Mouse (Mus musculus): ENCODE data around the gene Nr1i2. TPM values are rescaled to one million over a fixed set of nuclear protein-coding genes. Genes with fewer than 3 reads are reported as not detected.

Gene Nr1i2
- polyA plus RNA-seq, 1 experiment from 2014 or later: not detected

DNA sequence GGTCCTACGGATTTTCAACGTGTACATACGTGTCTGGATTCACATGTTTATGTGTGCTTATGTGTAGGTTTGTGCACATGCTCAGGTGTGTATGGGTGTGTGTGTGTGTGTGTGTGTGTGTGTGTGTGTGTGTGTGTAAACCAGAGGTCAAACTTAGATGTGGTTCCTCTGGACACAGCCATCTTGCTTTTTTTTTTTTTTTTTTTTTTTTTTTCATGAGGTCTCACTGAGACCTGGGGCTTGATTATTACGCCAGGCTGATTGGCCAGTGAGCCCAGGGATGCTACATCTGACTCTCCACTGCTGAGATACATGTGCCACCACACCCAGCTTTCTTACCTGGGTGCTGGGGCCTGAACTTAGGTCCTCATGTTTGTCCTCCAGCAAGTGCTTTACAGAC, 24.5 kb upstream of the Nr1i2 start:
- no peak for ATAC-seq
- no peaks in the 10 kb centered on the region for H3K27me3 ChIP-seq (ENCODE audit: control insufficient read depth, insufficient read depth, low read depth, low read length)
- 97% methylated on average over 4 of the region's 4 CpGs for WGBS
- no peak overlapping the region for H3K9ac ChIP-seq (ENCODE audit: low read depth, low read length)
- no peaks in the 10 kb centered on the region for H3K4me1 ChIP-seq (ENCODE audit: control insufficient read depth, insufficient read depth, low read length)
- no peak overlapping the region for H3K27ac ChIP-seq (ENCODE audit: low read length)
- H3K4me3 ChIP-seq (ENCODE audit: low read depth, low read length): no peak overlapping the region
- no peak overlapping the region for H3K4me2 ChIP-seq (ENCODE audit: low read length)
- no peaks in the 10 kb centered on the region for H3K9me3 ChIP-seq (replicated peaks; ENCODE audit: control insufficient read depth, low read length, poor library complexity, severe bottlenecking)
- H3K36me3 ChIP-seq (ENCODE audit: control insufficient read depth, insufficient read depth, low read length): no peaks in the 10 kb centered on the region

DNA sequence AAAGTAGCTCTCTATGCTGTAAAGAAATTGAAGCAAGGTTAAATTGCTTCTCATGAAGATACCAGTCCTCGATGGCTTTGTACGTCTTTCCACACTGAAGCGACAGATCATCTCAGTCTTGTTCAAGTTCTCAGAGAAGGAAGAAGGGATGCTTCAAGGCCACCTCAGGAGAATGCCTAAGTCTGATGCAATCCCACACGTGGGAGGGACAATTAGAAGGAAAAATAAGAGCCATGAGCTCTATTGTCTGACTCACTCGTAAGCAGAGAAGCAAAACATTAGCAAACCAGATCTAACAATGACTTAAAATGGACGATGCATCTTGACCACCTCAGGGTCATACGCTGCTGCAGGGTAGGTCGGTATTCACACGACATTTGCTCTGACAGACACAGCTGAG, 23.9 kb upstream of the Nr1i2 start:
- Histone ChIP-seq H3K27me3 (ENCODE audit: control insufficient read depth, insufficient read depth, low read depth, low read length) (no peaks in the 10 kb centered on the region), H3K9me3 (replicated peaks; ENCODE audit: control insufficient read depth, low read length, poor library complexity, severe bottlenecking) (no peaks in the 10 kb centered on the region), H3K4me3 (ENCODE audit: low read depth, low read length) (no peak overlapping the region), H3K27ac (ENCODE audit: low read length) (no peak overlapping the region), H3K36me3 (ENCODE audit: control insufficient read depth, insufficient read depth, low read length) (no peaks in the 10 kb centered on the region), H3K4me1 (ENCODE audit: control insufficient read depth, insufficient read depth, low read length) (no peaks in the 10 kb centered on the region), H3K9ac (ENCODE audit: low read depth, low read length) (no peak overlapping the region), H3K4me2 (ENCODE audit: low read length) (no peak overlapping the region)
- ATAC-seq: no peak
- 78% methylated on average over 9 of the region's 9 CpGs for WGBS

DNA sequence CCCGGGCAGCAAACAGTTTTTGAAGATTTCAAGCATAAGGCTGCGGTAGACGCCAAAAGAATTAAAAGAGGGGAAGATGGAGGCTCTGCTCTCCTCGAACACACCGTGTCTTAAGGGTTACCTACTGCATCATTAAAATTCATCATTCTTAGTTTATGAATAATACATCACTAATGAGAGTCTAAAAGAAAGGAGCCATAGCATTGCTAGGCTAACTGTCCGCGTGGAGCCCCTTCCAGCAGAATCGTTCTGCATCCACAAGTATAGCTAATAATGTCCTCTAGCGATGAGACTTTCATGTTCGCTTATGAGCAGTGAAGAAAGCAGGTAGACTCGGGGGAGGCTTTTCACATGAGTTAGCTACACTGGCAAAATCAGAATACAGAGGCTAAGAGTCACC, 13.6 kb upstream of the Nr1i2 start:
- WGBS: 39% methylated on average over 11 of the region's 11 CpGs
- Histone ChIP-seq H3K9ac (ENCODE audit: low read depth, low read length) (no peak overlapping the region), H3K4me1 (ENCODE audit: control insufficient read depth, insufficient read depth, low read length) (peaks cover 11% of the 10 kb centered on the region), H3K4me2 (ENCODE audit: low read length) (peak overlapping the region; percentile 36), H3K27ac (ENCODE audit: low read length) (peak overlapping the region; percentile 60; the same call in 1 of the 2 replicates), H3K9me3 (replicated peaks; ENCODE audit: control insufficient read depth, low read length, poor library complexity, severe bottlenecking) (no peaks in the 10 kb centered on the region; the same call in 1 of the 2 replicates), H3K27me3 (ENCODE audit: control insufficient read depth, insufficient read depth, low read depth, low read length) (no peaks in the 10 kb centered on the region), H3K36me3 (ENCODE audit: control insufficient read depth, insufficient read depth, low read length) (no peaks in the 10 kb centered on the region), H3K4me3 (ENCODE audit: low read depth, low read length) (no peak overlapping the region; the same call in 1 of the 2 replicates)
- peak; percentile 79 for ATAC-seq

GRCm38 (mm10) chr16:38307651-38308050, 13.0 kb upstream of the Nr1i2 start:
- no peak for ATAC-seq
- Histone ChIP-seq H3K4me2 (ENCODE audit: low read length) (peak overlapping the region; percentile 36), H3K27ac (ENCODE audit: low read length) (peak overlapping the region; percentile 60), H3K9ac (ENCODE audit: low read depth, low read length) (0 out of 2 replicates have a peak overlapping the region, but pooled peaks have one; percentile 44), H3K9me3 (replicated peaks; ENCODE audit: control insufficient read depth, low read length, poor library complexity, severe bottlenecking) (no peaks in the 10 kb centered on the region; the same call in 1 of the 2 replicates), H3K27me3 (ENCODE audit: control insufficient read depth, insufficient read depth, low read depth, low read length) (no peaks in the 10 kb centered on the region), H3K36me3 (ENCODE audit: control insufficient read depth, insufficient read depth, low read length) (no peaks in the 10 kb centered on the region), H3K4me3 (ENCODE audit: low read depth, low read length) (no peak overlapping the region), H3K4me1 (ENCODE audit: control insufficient read depth, insufficient read depth, low read length) (peaks cover 11% of the 10 kb centered on the region)
- 29% methylated on average over 7 of the region's 7 CpGs for WGBS

DNA sequence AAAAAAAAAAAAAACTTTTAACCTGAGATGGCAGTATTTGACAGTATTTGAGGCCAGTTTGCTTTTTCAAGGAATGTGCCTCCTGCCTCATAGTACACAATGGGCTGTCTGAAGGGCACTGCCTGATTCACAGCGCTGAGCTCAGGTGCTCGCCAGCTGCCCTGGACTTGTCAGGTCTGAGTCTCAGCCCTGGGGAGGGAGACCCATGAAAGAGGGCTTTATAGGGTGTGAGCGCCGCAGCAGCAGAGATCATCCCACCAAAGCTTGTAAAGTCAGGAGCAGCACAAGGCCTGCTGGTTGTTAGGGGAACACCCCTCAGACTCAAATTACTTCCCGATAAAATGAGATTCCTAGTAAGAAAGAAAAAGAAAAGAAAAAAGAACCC, 12.6 kb upstream of the Nr1i2 start:
- H3K36me3 ChIP-seq (ENCODE audit: control insufficient read depth, insufficient read depth, low read length): no peaks in the 10 kb centered on the region
- peak overlapping the region; percentile 32; the same call in 1 of the 2 replicates for H3K27ac ChIP-seq (ENCODE audit: low read length)
- H3K27me3 ChIP-seq (ENCODE audit: control insufficient read depth, insufficient read depth, low read depth, low read length): no peaks in the 10 kb centered on the region
- ATAC-seq: no peak
- no peak overlapping the region for H3K4me2 ChIP-seq (ENCODE audit: low read length)
- H3K9me3 ChIP-seq (replicated peaks; ENCODE audit: control insufficient read depth, low read length, poor library complexity, severe bottlenecking): no peaks in the 10 kb centered on the region; the same call in 1 of the 2 replicates
- peaks cover 11% of the 10 kb centered on the region for H3K4me1 ChIP-seq (ENCODE audit: control insufficient read depth, insufficient read depth, low read length)
- no peak overlapping the region for H3K4me3 ChIP-seq (ENCODE audit: low read depth, low read length)
- 25% methylated on average over 5 of the region's 5 CpGs for WGBS
- H3K9ac ChIP-seq (ENCODE audit: low read depth, low read length): no peak overlapping the region

- Histone ChIP-seq H3K9ac (ENCODE audit: low read depth, low read length) (no peak overlapping the region), H3K36me3 (ENCODE audit: control insufficient read depth, insufficient read depth, low read length) (no peaks in the 10 kb centered on the region), H3K4me3 (ENCODE audit: low read depth, low read length) (no peak overlapping the region), H3K27ac (ENCODE audit: low read length) (0 out of 2 replicates have a peak overlapping the region, but pooled peaks have one; percentile 11), H3K4me1 (ENCODE audit: control insufficient read depth, insufficient read depth, low read length) (peaks cover 11% of the 10 kb centered on the region), H3K4me2 (ENCODE audit: low read length) (no peak overlapping the region), H3K27me3 (ENCODE audit: control insufficient read depth, insufficient read depth, low read depth, low read length) (no peaks in the 10 kb centered on the region), H3K9me3 (replicated peaks; ENCODE audit: control insufficient read depth, low read length, poor library complexity, severe bottlenecking) (no peaks in the 10 kb centered on the region; the same call in 1 of the 2 replicates)
- WGBS: 43% methylated on average over 18 of the region's 18 CpGs
- ATAC-seq: no peak
These were observed 12.1 kb upstream of the Nr1i2 start for GRCm38 (mm10) chr16:38306571-38307220.

DNA sequence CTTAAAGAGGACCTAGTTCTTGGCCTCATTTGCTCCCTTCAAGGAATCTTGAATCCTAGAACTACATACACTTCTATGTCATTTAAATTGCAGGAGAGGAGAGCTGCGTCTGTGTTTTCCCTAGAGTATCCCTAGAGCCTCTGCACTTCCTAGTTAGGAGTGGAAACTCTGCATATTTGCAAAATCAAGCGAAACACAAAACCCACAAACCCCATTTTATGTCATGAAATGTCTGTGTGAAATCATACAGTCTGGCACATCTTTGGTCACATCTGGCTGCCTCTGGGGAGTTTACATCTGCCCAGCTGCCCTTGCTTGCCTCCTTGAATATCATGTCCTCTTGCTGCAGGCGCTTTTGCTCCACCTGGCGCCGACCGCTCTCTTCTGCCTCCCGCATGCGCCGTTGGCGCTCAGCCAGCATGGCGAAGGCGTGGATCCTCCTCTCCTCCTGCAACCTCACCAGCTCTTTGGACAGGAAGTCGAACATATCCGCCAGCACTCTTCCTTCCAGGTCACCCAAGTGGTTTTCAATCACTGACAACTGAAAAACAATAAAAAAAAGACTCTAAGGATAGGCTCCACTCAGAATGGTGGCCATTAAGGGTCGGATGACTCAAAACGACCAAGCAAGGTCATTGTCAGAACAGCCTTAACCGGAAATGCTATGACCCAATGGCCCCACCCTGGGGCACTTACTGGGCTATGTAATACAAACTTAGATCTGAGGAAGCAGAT, 10.0 kb upstream of the Nr1i2 start:
- Histone ChIP-seq H3K36me3 (ENCODE audit: control insufficient read depth, insufficient read depth, low read length) (no peaks in the 10 kb centered on the region), H3K27ac (ENCODE audit: low read length) (no peak overlapping the region), H3K4me1 (ENCODE audit: control insufficient read depth, insufficient read depth, low read length) (peaks cover 11% of the 10 kb centered on the region), H3K27me3 (ENCODE audit: control insufficient read depth, insufficient read depth, low read depth, low read length) (no peaks in the 10 kb centered on the region), H3K9me3 (replicated peaks; ENCODE audit: control insufficient read depth, low read length, poor library complexity, severe bottlenecking) (no peaks in the 10 kb centered on the region; the same call in 1 of the 2 replicates), H3K4me3 (ENCODE audit: low read depth, low read length) (no peak overlapping the region), H3K9ac (ENCODE audit: low read depth, low read length) (no peak overlapping the region), H3K4me2 (ENCODE audit: low read length) (no peak overlapping the region)
- 84% methylated on average over 17 of the region's 17 CpGs for WGBS
- no peak for ATAC-seq

DNA sequence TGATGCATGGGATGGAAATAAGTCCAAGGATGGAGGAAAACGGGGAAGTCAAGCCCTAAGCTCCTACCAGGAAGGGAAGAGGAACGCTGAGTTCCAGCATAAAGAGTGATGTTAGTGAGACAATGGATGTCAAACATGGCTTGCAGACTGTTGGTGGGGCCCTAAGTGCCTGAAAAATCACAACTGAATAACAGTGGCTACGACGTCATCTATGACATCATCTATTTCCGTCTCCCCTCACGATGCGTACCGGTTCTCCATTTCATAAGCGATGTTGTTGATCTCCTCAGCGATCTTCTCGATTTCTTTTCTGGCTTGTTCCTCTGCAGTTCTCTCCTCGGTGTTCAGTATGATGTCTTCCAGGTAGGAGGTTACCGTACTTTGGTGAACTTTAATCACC, 7.7 kb upstream of the Nr1i2 start:
- Histone ChIP-seq H3K36me3 (ENCODE audit: control insufficient read depth, insufficient read depth, low read length) (no peaks in the 10 kb centered on the region), H3K9ac (ENCODE audit: low read depth, low read length) (no peak overlapping the region), H3K27ac (ENCODE audit: low read length) (no peak overlapping the region), H3K9me3 (replicated peaks; ENCODE audit: control insufficient read depth, low read length, poor library complexity, severe bottlenecking) (no peaks in the 10 kb centered on the region), H3K4me2 (ENCODE audit: low read length) (no peak overlapping the region), H3K4me1 (ENCODE audit: control insufficient read depth, insufficient read depth, low read length) (peaks cover 4% of the 10 kb centered on the region), H3K27me3 (ENCODE audit: control insufficient read depth, insufficient read depth, low read depth, low read length) (no peaks in the 10 kb centered on the region), H3K4me3 (ENCODE audit: low read depth, low read length) (no peak overlapping the region)
- ATAC-seq: no peak
- WGBS: 95% methylated on average over 13 of the region's 13 CpGs

- no peak for ATAC-seq
- H3K9ac ChIP-seq (ENCODE audit: low read depth, low read length): no peak overlapping the region
- no peak overlapping the region for H3K4me2 ChIP-seq (ENCODE audit: low read length)
- no peaks in the 10 kb centered on the region for H3K27me3 ChIP-seq (ENCODE audit: control insufficient read depth, insufficient read depth, low read depth, low read length)
- WGBS: 91% methylated on average over 6 of the region's 6 CpGs
- no peak overlapping the region for H3K27ac ChIP-seq (ENCODE audit: low read length)
- H3K4me1 ChIP-seq (ENCODE audit: control insufficient read depth, insufficient read depth, low read length): no peaks in the 10 kb centered on the region
- no peaks in the 10 kb centered on the region for H3K9me3 ChIP-seq (replicated peaks; ENCODE audit: control insufficient read depth, low read length, poor library complexity, severe bottlenecking)
- no peak overlapping the region for H3K4me3 ChIP-seq (ENCODE audit: low read depth, low read length)
- no peaks in the 10 kb centered on the region for H3K36me3 ChIP-seq (ENCODE audit: control insufficient read depth, insufficient read depth, low read length)
These were observed 3.8 kb upstream of the Nr1i2 start for GRCm38 (mm10) chr16:38298410-38298809.

Measured in midbrain, embryonic 16.5 days (tissue).